Mouse (Mus musculus) kidney, postnatal 0 days (tissue): Measurements from ENCODE around the gene Olfr772. TPM values are rescaled to one million over a fixed set of nuclear protein-coding genes. Genes with fewer than 3 reads are reported as not detected.
"Not testable (repeated sequence)": the region's sequence is repeated elsewhere in the genome, so short reads cannot be mapped to it uniquely, and the experiment has no call there.

Experiments used
- ATAC-seq: fragments of 200-750 bp; cut with Nextera tagmentation; replicated peaks from 2 replicates; pipeline ENCODE4 v1.8.0; 2017; ENCODE audit warnings: low read depth, moderate number of reproducible peaks, moderate TSS enrichment, moderate library complexity; ENCODE audit not compliant: low FRiP score
- DNase-seq: peaks from one replicate; pipeline ENCODE4 v3.0.0-alpha.2; 2016; ENCODE audit warnings: low spot score
- H3K27ac ChIP-seq: fragments of 300-500 bp; sonication (generic); 2 replicates; pipeline ENCODE4 v1.5.1; 2014; ENCODE audit warnings: mild to moderate bottlenecking
- H3K27me3 ChIP-seq: fragments of 300-500 bp; sonication (generic); 2 replicates; pipeline ENCODE4 v1.6.1; 2014; ENCODE audit warnings: low read length, mixed read lengths; ENCODE audit not compliant: insufficient read depth
- H3K36me3 ChIP-seq: fragments of 300-500 bp; sonication (generic); 2 replicates; pipeline ENCODE4 v1.6.1; 2014; ENCODE audit warnings: low read length, mixed read lengths; ENCODE audit not compliant: insufficient read depth
- H3K4me1 ChIP-seq: fragments of 300-500 bp; sonication (generic); replicated peaks from 2 replicates; pipeline ENCODE4 v1.6.1; 2014; ENCODE audit warnings: antibody characterized with exemption, low read length, mixed read lengths; ENCODE audit not compliant: insufficient read depth
- H3K4me2 ChIP-seq: fragments of 300-500 bp; sonication (generic); 2 replicates; pipeline ENCODE4 v1.6.1; 2014; ENCODE audit warnings: mild to moderate bottlenecking, low read length, moderate library complexity, mixed read lengths
- H3K4me3 ChIP-seq: fragments of 300-500 bp; sonication (generic); replicated peaks from 2 replicates; pipeline ENCODE4 v1.5.1; 2014; ENCODE audit warnings: low read depth, low read length
- H3K9ac ChIP-seq: fragments of 300-500 bp; sonication (generic); 2 replicates; pipeline ENCODE4 v1.6.1; 2014; ENCODE audit warnings: low read depth, low read length
- H3K9me3 ChIP-seq: fragments of 300-500 bp; sonication (generic); replicated peaks from 2 replicates; pipeline ENCODE4 v1.6.1; 2016; ENCODE audit warnings: low read length, inconsistent platforms, mixed read lengths
- CTCF ChIP-seq: IDR thresholded peaks from 2 replicates; pipeline ENCODE4 v1.5.1; 2016; ENCODE audit warnings: antibody characterized with exemption, low read depth, mild to moderate bottlenecking, moderate library complexity
- WGBS: fragments of 180-500 bp; shearing (Covaris S2); extraction: QIAGEN DNeasy Blood & Tissue Kit; methylation state at CpG from one replicate; pipeline ENCODE4 v1.1.7; 2014; 5-methylcytosine and 5-hydroxymethylcytosine counted together
- polyA plus RNA-seq: library from polyadenylated mRNA; unstranded; fragments of >200 nt; fragmentation: Nextera tagmentation; extraction: Ambion mirVana; gene quantifications from 2 replicates; pipeline ENCODE4 v1.2.1, GENCODE M21; 2015

Gene Olfr772
- polyA plus RNA-seq: not detected in 2 replicates

- ATAC-seq, H3K4me3 ChIP-seq, H3K27me3 ChIP-seq, DNase-seq, H3K9me3 ChIP-seq, H3K36me3 ChIP-seq, H3K9ac ChIP-seq, H3K4me2 ChIP-seq, H3K4me1 ChIP-seq, H3K27ac ChIP-seq: not testable (repeated sequence)
- WGBS: 92% methylated on average over 3 of the region's 4 CpGs
Measured at GRCm38 (mm10) chr10:129177821-129178220, at the start of gene Olfr772. Gene Olfr772, minus strand, starts transcription at chr10:129177921.

- ATAC-seq, H3K4me2 ChIP-seq, H3K27ac ChIP-seq, H3K4me3 ChIP-seq, H3K9ac ChIP-seq, H3K27me3 ChIP-seq, H3K9me3 ChIP-seq, H3K4me1 ChIP-seq, H3K36me3 ChIP-seq, DNase-seq: not testable (repeated sequence)
Measured at GRCm38 (mm10) chr10:129187319-129187718, 9.6 kb upstream of the Olfr772 start, which contains the start of gene Olfr773. Gene Olfr773, minus strand, starts transcription at chr10:129187419.

- no peaks in the 10 kb centered on the region for H3K36me3 ChIP-seq
- no peaks in the 10 kb centered on the region for H3K27me3 ChIP-seq
- no peak within 1 kb of the TSS for H3K9ac ChIP-seq
- H3K4me1 ChIP-seq: no peaks in the 10 kb centered on the region
- WGBS: 64% methylated on average over 1 of the region's 1 CpGs
- no peak within 1 kb of the TSS for H3K4me3 ChIP-seq
- H3K4me2 ChIP-seq: no peak within 1 kb of the TSS
- no peak within 1 kb of the TSS for H3K27ac ChIP-seq
- TF ChIP-seq CTCF: no peak
- no peak for DNase-seq
- ATAC-seq: no peak
- no peaks in the 10 kb centered on the region for H3K9me3 ChIP-seq
Measured at GRCm38 (mm10) chr10:129164651-129165050, 13.1 kb downstream of the Olfr772 start, which contains the start of gene Olfr771. Gene Olfr771, minus strand, starts transcription at chr10:129164751.

- H3K4me3 ChIP-seq: no peak within 1 kb of the TSS
- H3K4me1 ChIP-seq: no peaks in the 10 kb centered on the region
- no peak within 1 kb of the TSS for H3K4me2 ChIP-seq
- H3K9me3 ChIP-seq: no peaks in the 10 kb centered on the region
- WGBS: 52% methylated on average over 2 of the region's 2 CpGs
- H3K9ac ChIP-seq: no peak within 1 kb of the TSS
- no peak for TF ChIP-seq CTCF
- no peak for ATAC-seq
- H3K27me3 ChIP-seq: no peaks in the 10 kb centered on the region
- H3K27ac ChIP-seq: no peak within 1 kb of the TSS
- DNase-seq: no peak
- H3K36me3 ChIP-seq: no peaks in the 10 kb centered on the region
Measured at GRCm38 (mm10) chr10:129138898-129139297, 38.8 kb downstream of the Olfr772 start, which contains the start of gene Olfr770. Gene Olfr770, minus strand, starts transcription at chr10:129138998.

Other genes with a start within 250 kb of the Olfr772 start
- 3.8 TPM in 2 replicates for gene Itga7, start 244.1 kb downstream of the Olfr772 start, polyA plus RNA-seq
- 59.9 and 69.3 TPM in 2 replicates for gene Mettl7b, start 216.9 kb downstream of the Olfr772 start, polyA plus RNA-seq
- gene Olfr9, start 188.5 kb downstream of the Olfr772 start, polyA plus RNA-seq: not detected in 2 replicates
- gene Olfr763, start 167.1 kb downstream of the Olfr772 start, polyA plus RNA-seq: not detected in 2 replicates
- not detected in 2 replicates for gene Olfr764-ps1, start 138.0 kb downstream of the Olfr772 start, polyA plus RNA-seq
- gene Olfr765, start 127.9 kb downstream of the Olfr772 start, polyA plus RNA-seq: not detected in 2 replicates
- gene Olfr766-ps1, start 108.9 kb downstream of the Olfr772 start, polyA plus RNA-seq: not detected in 2 replicates
- not detected in 2 replicates for gene Olfr767, start 95.0 kb downstream of the Olfr772 start, polyA plus RNA-seq
- 0.04 TPM in 1 of 2 replicates, not detected in the other for gene Olfr768, start 78.5 kb downstream of the Olfr772 start, polyA plus RNA-seq
- not detected in 2 replicates for gene Olfr769, start 60.1 kb downstream of the Olfr772 start, polyA plus RNA-seq
- gene Olfr770, start 38.9 kb downstream of the Olfr772 start, polyA plus RNA-seq: not detected in 2 replicates
- not detected in 2 replicates for gene Olfr771, start 13.2 kb downstream of the Olfr772 start, polyA plus RNA-seq
- not detected in 2 replicates for gene Olfr773, start 9.5 kb upstream of the Olfr772 start, polyA plus RNA-seq
- gene Olfr774, start 58.3 kb upstream of the Olfr772 start, polyA plus RNA-seq: not detected in 2 replicates
- gene Olfr775, start 70.5 kb upstream of the Olfr772 start, polyA plus RNA-seq: not detected in 2 replicates
- not detected in 2 replicates for gene Olfr776, start 81.2 kb upstream of the Olfr772 start, polyA plus RNA-seq
- gene Olfr777, start 93.6 kb upstream of the Olfr772 start, polyA plus RNA-seq: not detected in 2 replicates
- not detected in 2 replicates for gene Olfr780, start 140.2 kb upstream of the Olfr772 start, polyA plus RNA-seq
- gene Olfr781, start 150.9 kb upstream of the Olfr772 start, polyA plus RNA-seq: not detected in 2 replicates
- gene Olfr782, start 170.9 kb upstream of the Olfr772 start, polyA plus RNA-seq: not detected in 2 replicates
- gene Olfr784, start 206.2 kb upstream of the Olfr772 start, polyA plus RNA-seq: not detected in 2 replicates
- gene Olfr785, start 227.5 kb upstream of the Olfr772 start, polyA plus RNA-seq: not detected in 2 replicates
- not detected in 2 replicates for gene Olfr786, start 249.4 kb upstream of the Olfr772 start, polyA plus RNA-seq